Mouse (Mus musculus) Patski (cell line): Measurements from ENCODE around the gene Map3k20. TPM values are rescaled to one million over a fixed set of nuclear protein-coding genes. Genes with fewer than 3 reads are reported as not detected.

ENCODE experiments used
- ATAC-seq: fragments of 100-300 bp; one replicate; pipeline ENCODE4 v1.8.0; 2021
- CTCF ChIA-PET: fragments of 350-600 bp; sonication (Branson Sonifier 250); formaldehyde crosslinking; loops from one replicate; lab custom pipeline; 2022; ENCODE audit warnings: inconsistent platforms; lab: Charles Lee
- POLR2A ChIA-PET: fragments of 350-600 bp; sonication (Branson Sonifier 250); formaldehyde crosslinking; loops from one replicate; lab custom pipeline; 2022; ENCODE audit warnings: antibody characterized with exemption, inconsistent platforms; lab: Charles Lee
- DNase-seq: peaks from one replicate; pipeline ENCODE4 v3.0.0-alpha.2; 2011; ENCODE audit warnings: low read depth, low spot score
- H3K27me3 ChIP-seq: fragments of 371-371 bp; one replicate; pipeline ENCODE4 v1.5.1; 2021
- CTCF ChIP-seq: fragments of 100-300 bp; IDR thresholded peaks from one replicate; pipeline ENCODE4 v1.5.1; 2021
- in situ Hi-C: fragments of 300-500 bp; cut with MboI; formaldehyde crosslinking; loops from 3 replicates; pipeline ENCODE4 v1.11.1; 2018; ENCODE audit warnings: low pct_unique_long_range_greater_than_20kb, mixed read lengths
- polyA plus RNA-seq: library from polyadenylated mRNA; unstranded; gene quantifications from one replicate; pipeline ENCODE4 v1.2.3, GENCODE M21; 2021

Gene Map3k20
- polyA plus RNA-seq, 1 experiment from 2014 or later, result 43.6 TPM

DNA sequence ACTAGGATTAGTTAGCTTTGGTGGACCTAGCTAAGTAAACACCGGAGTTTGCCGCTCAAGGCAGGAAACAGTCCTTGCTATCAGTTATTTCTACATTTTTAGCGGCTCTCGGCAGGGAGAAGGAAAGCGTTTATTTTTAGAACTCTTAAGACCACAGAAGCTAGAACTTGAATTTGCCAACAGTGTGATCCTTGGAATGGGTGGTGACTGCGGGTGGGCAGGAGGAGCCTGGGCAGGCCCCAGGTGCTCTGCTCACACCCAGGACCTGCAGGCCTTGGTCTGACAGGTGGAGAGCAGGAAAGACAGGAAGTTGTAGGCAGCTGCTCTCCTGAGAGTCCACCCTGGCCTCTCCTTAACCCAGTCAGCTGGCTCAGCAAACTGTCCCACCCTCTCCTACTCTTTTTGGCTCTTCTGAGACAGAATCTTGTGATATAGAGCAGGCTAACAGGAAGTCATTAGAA, 83.7 kb downstream of the Map3k20 start:
- ATAC-seq (no peak), DNase-seq (no peak)
- H3K27me3 ChIP-seq, result no peaks in the 10 kb centered on the region
- TF ChIP-seq CTCF, result no peak
- ChIA-PET CTCF (no interaction called here), POLR2A (no interaction called here)
- in situ Hi-C loops, result no loop called here

DNA sequence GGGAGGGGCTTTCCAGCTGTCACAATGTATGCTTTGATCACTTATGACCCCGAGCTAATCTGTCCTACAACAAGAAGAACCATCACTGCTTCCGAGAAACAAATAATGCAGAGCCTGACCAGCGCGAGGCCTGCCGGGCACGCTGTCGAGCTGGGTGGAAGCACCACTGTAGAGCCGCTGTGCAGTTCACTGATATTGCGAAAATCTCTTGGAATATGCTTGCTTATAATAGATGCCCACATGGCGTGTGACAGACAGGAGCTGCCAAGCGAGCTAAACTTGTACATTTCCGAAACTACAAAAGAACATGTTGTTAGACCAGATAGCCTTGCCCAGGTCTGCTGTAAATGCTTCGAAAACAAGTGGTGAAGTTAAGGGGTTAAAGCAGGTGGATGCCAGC, 86.7 kb downstream of the Map3k20 start:
- CTCF ChIA-PET, result no interaction called here
- ATAC-seq (no peak), DNase-seq (no peak)
- in situ Hi-C loops, result no loop called here
- no peaks in the 10 kb centered on the region for H3K27me3 ChIP-seq
- POLR2A ChIA-PET, result no interaction called here
- no peak for TF ChIP-seq CTCF

DNA sequence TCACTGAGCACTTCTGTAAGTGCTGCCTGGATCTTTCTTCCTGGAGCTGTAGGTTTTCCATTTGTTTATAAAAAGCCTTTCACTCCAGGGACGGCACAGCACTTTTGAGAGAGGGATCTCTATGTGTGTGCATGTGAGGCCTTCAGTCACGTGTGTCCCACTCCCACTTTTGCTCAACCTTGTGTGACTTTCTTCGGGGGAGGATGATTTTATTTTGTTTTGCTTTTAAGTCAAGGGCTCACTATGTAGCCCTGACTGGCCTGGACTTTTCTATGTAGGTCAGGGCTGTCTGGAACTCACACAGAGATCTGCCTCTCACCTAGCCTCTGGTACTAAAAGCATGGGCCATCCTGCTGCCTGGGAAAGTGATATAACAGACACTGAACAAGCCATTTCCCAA, 88.6 kb downstream of the Map3k20 start:
- in situ Hi-C loops, result no loop called here
- ATAC-seq, result no peak
- no peaks in the 10 kb centered on the region for H3K27me3 ChIP-seq
- TF ChIP-seq CTCF, result no peak
- DNase-seq, result no peak
- POLR2A ChIA-PET, result no interaction called here
- CTCF ChIA-PET, result no interaction called here

DNA sequence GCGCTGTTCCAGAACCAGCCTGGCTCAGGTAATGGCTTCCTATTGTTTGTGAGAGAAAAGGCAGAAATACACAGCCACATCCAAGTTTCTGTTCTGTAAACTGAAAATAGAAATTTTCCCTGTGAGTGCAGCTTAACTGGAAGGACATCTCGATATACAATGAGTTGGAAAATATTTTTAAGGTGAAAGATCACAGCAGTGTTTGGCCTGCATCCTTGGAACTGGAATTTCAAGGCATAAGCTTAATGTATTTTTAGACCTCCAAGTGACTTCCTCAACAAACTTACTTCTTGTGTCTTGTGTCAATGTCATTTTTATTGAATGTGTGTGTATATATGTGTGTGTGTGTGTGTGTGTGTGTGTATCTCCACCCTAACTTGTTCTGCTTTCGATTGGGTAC, 90.4 kb downstream of the Map3k20 start:
- no peak for DNase-seq
- POLR2A ChIA-PET, result no interaction called here
- CTCF ChIA-PET, result interaction anchor here (1.0 to 1.5 kb wide), 2 partner anchors 14 to 78 kb away, joined by 3 to 6 read pairs; no protein-coding TSS in a partner anchor

DNA sequence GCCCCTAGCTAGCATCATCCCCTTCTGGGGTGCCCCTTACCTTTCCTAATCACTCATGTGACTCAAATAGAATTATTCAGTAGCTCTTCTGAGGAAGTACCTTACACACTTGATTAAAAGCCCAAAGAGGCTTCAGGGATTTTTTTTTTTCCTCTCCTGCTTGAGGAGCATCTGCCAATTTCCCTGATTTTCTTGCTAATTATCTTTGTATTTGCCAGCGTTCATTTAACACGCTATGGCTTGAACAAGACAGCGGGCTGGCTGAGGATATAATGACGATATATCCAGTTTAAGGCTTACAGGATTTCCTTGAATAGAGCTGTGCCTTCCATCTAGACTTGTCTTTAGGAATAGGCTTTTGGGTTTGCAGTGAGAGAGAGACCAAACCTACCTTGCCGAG, 91.5 kb downstream of the Map3k20 start:
- DNase-seq (no peak), ATAC-seq (no peak)
- no peak for TF ChIP-seq CTCF
- in situ Hi-C loops, result no loop called here
- CTCF ChIA-PET, result no interaction called here
- POLR2A ChIA-PET, result no interaction called here
- H3K27me3 ChIP-seq, result no peaks in the 10 kb centered on the region

More for the DNA sequence above, 90.4 kb downstream of the Map3k20 start:
- no peak for ATAC-seq
- H3K27me3 ChIP-seq, result no peaks in the 10 kb centered on the region
- no peak for TF ChIP-seq CTCF
- in situ Hi-C loops, result no loop called here

DNA sequence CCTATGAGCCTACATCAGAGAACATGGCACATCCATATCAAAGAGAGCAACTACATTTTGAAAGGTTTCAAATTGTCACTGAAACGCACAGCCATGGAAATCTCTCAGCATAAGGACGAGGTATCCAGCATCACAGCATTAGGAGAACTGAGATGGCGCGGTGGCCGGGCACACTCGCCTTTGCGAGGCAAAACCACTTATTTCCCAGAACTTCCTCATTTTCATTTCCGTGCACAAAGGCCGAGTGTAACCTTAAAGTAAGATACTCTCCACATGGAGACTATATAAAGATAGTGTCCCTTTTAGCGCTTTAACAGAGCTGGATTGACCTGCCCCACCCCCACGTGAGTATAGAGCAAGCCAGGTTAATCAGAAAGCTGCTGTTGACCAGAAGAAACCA, 94.0 kb downstream of the Map3k20 start:
- no peak for ATAC-seq
- ChIA-PET POLR2A (no interaction called here), CTCF (no interaction called here)
- in situ Hi-C loops, result no loop called here
- TF ChIP-seq CTCF, result no peak
- DNase-seq, result no peak
- no peaks in the 10 kb centered on the region for H3K27me3 ChIP-seq

DNA sequence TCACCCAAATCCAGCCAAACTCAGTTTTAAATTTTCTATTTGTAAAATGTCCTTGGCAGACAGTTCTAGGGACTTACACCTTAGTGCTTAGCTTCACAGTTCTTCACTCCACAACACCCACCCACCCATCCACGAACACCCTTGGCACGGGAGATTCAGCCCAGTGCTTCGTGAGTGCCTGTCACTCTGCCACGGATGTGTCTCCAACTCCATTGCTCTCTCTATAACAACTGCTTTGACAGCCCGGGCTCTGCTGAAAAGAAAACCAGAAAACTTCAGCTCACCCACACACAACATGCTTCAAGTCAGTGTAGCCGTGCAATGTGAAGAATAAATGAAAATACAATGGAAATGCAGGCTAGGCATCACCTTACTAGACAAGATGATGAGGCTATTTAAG, 97.2 kb downstream of the Map3k20 start:
- no peaks in the 10 kb centered on the region for H3K27me3 ChIP-seq
- TF ChIP-seq CTCF, result no peak
- ChIA-PET CTCF (interaction anchor here (1.0 to 1.1 kb wide), 2 partner anchors 9 to 17 kb away, joined by 3 read pairs; no protein-coding TSS in a partner anchor), POLR2A (interaction anchor here (0.7 kb wide), 1 partner anchor 20 kb away, joined by 3 read pairs; no protein-coding TSS in a partner anchor)
- in situ Hi-C loops, result loop anchor here (5.0 kb wide), 1 partner anchor 85 kb away; no protein-coding TSS in a partner anchor
- no peak for DNase-seq
- no peak for ATAC-seq

DNA sequence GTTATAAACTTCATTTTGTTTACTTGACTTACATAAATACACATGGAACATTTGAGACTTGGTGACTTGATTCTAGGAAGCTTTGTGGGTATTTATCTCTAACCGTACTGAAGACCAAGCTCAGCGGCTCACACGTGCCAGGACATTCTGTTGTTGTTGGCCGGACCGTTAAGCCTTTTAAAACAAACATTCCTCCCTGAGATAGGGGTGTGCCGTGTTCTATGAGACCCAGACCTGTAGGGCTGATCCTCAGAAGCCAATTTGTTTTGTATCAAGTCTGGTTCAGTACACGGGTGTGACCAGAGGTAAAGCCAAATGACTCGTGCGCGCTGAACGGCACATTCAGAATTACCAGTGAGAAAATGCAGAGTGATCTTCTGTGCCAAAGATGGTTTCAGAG, 97.9 kb downstream of the Map3k20 start:
- in situ Hi-C loops, result loop anchor here (5.0 kb wide), 1 partner anchor 86 kb away; no protein-coding TSS in a partner anchor
- ChIA-PET POLR2A (interaction anchor here (0.7 kb wide), 2 partner anchors 19 to 20 kb away, joined by 3 to 5 read pairs; no protein-coding TSS in a partner anchor), CTCF (interaction anchor here (1.1 to 1.6 kb wide), 2 partner anchors 8 to 17 kb away, joined by 3 to 6 read pairs; no protein-coding TSS in a partner anchor)
- no peak for DNase-seq
- TF ChIP-seq CTCF, result no peak
- ATAC-seq, result no peak
- H3K27me3 ChIP-seq, result no peaks in the 10 kb centered on the region

DNA sequence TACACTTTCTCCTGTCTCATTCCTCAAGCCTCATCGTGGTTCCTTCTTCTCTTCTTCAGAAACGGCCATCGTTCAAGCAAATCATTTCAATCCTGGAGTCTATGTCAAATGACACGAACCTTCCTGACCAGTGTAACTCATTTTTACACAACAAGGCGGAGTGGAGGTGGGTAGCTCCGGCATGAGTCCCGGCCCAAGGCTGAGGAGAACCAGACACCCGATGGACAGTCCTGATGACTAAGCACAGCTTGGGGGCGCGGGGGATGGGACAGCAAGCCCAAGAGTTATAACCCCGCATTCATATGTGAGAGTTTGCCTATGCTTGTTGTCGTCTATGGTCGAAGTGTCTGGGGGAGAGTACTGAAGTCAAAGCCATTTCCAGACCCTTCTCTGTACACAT, 104.0 kb downstream of the Map3k20 start:
- no peak for TF ChIP-seq CTCF
- in situ Hi-C loops, result no loop called here
- H3K27me3 ChIP-seq, result no peaks in the 10 kb centered on the region
- ATAC-seq (no peak), DNase-seq (no peak)
- ChIA-PET CTCF (interaction anchor here (0.6 to 6.4 kb wide), 17 partner anchors 8 to 211 kb away, joined by 3 to 49 read pairs (median 4); no protein-coding TSS in a partner anchor), POLR2A (interaction anchor here (1.9 kb wide), 1 partner anchor 77 kb away, joined by 4 read pairs; no protein-coding TSS in a partner anchor)

DNA sequence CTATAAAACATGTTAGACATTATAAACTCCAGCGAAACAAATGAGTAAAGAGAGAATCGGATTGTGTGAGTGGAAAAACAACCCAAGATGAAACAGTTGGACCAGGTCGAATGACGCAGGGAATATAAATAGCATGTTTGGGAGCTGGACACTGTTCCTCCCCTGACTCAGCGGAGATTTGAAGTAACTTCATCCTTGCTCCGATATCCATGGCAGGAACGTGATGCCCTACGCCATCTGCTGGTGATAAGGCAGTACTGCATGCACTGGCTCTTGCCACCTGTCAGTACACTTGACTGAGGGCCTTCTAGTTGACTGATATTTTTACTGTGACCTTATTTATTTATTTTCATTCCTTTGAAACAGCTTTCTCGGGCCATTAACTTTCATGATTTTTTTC, 104.5 kb downstream of the Map3k20 start:
- CTCF ChIA-PET, result interaction anchor here (0.6 to 6.4 kb wide), 22 partner anchors 9 to 212 kb away, joined by 3 to 49 read pairs (median 4); no protein-coding TSS in a partner anchor
- in situ Hi-C loops, result loop anchor here (5.0 kb wide), 1 partner anchor 158 kb away; no protein-coding TSS in a partner anchor
- DNase-seq, result peak; percentile 51
- H3K27me3 ChIP-seq, result no peaks in the 10 kb centered on the region
- POLR2A ChIA-PET, result interaction anchor here (1.1 kb wide), 1 partner anchor 8 kb away, joined by 3 read pairs; no protein-coding TSS in a partner anchor
- peak; percentile 82 for ATAC-seq
- peak; percentile 87 for TF ChIP-seq CTCF

DNA sequence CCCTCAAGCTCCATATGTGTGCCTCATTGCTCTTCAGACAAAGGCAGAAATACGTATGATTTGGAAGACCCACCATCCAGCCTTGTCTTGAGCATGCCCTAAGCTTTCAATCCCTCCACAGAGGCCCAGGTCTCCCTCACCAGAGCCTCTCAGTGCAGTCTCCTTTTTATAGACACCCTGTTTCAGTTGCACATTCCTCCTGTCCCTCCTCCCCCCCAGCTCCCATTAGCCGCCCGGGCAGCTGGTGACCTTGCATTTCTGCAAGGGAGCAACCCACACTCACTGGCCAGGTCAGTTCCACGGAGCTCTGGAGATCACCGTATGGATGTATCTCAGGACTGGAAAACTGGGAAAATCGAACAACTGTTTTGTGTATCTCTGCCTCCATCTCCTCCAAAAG, 105.0 kb downstream of the Map3k20 start:
- ATAC-seq, result no peak
- H3K27me3 ChIP-seq, result no peaks in the 10 kb centered on the region
- CTCF ChIA-PET, result interaction anchor here (0.9 to 6.4 kb wide), 19 partner anchors 9 to 212 kb away, joined by 3 to 49 read pairs (median 4); no protein-coding TSS in a partner anchor
- POLR2A ChIA-PET, result interaction anchor here (1.1 kb wide), 1 partner anchor 8 kb away, joined by 3 read pairs; no protein-coding TSS in a partner anchor
- TF ChIP-seq CTCF, result no peak
- no peak for DNase-seq
- in situ Hi-C loops, result loop anchor here (5.0 kb wide), 1 partner anchor 158 kb away; no protein-coding TSS in a partner anchor
